Mouse (Mus musculus) intestine, embryonic 14.5 days (tissue): Measurements from ENCODE around the gene Aloxe3. TPM values are rescaled to one million over a fixed set of nuclear protein-coding genes. Genes with fewer than 3 reads are reported as not detected.
A peak's percentile ranks its signal among the peaks of the same experiment; 100 is the strongest.

Experiments
- ATAC-seq: fragments of 200-750 bp; cut with Nextera tagmentation; replicated peaks from 2 replicates; pipeline ENCODE4 v1.8.0; 2017; ENCODE audit warnings: low read depth, moderate number of reproducible peaks, moderate TSS enrichment, moderate library complexity; ENCODE audit not compliant: low FRiP score, low TSS enrichment
- DNase-seq: peaks from one replicate; pipeline ENCODE4 v3.0.0-alpha.2; 2018; ENCODE audit warnings: low spot score
- H3K27ac ChIP-seq: fragments of 300-500 bp; sonication (generic); 2 replicates; pipeline ENCODE4 v1.5.1; 2014; ENCODE audit warnings: low read depth, mild to moderate bottlenecking, control low read depth
- H3K27me3 ChIP-seq: fragments of 300-500 bp; sonication (generic); replicated peaks from 2 replicates; pipeline ENCODE4 v1.6.1; 2014; ENCODE audit warnings: low read length, control low read depth; ENCODE audit not compliant: control insufficient read depth, insufficient read depth
- H3K36me3 ChIP-seq: fragments of 300-500 bp; sonication (generic); 2 replicates; pipeline ENCODE4 v1.6.1; 2014; ENCODE audit warnings: low read length, control low read depth; ENCODE audit not compliant: control insufficient read depth, insufficient read depth
- H3K4me1 ChIP-seq: fragments of 300-500 bp; sonication (generic); replicated peaks from 2 replicates; pipeline ENCODE4 v1.6.1; 2014; ENCODE audit warnings: low read length, control low read depth, mixed read lengths; ENCODE audit not compliant: control insufficient read depth, insufficient read depth
- H3K4me2 ChIP-seq: fragments of 300-500 bp; sonication (generic); 2 replicates; pipeline ENCODE4 v1.6.1; 2014; ENCODE audit warnings: low read length
- H3K4me3 ChIP-seq: fragments of 300-500 bp; sonication (generic); 2 replicates; pipeline ENCODE4 v1.5.1; 2014; ENCODE audit warnings: low read depth, low read length, control low read depth, mixed read lengths
- H3K9ac ChIP-seq: fragments of 300-500 bp; sonication (generic); 2 replicates; pipeline ENCODE4 v1.6.1; 2014; ENCODE audit warnings: mild to moderate bottlenecking, low read length
- H3K9me3 ChIP-seq: fragments of 300-500 bp; sonication (generic); 2 replicates; pipeline ENCODE4 v1.6.1; 2016; ENCODE audit warnings: low read length, control low read depth; ENCODE audit not compliant: control insufficient read depth
- whole genome bisulfite sequencing: fragments of 180-500 bp; shearing (Covaris S2); extraction: QIAGEN DNeasy Blood & Tissue Kit; methylation state at CpG from one replicate; pipeline ENCODE4 v1.1.7; 2014; 5-methylcytosine and 5-hydroxymethylcytosine counted together
- polyA plus RNA-seq: library from polyadenylated mRNA; unstranded; fragments of >200 nt; fragmentation: Nextera tagmentation; extraction: Ambion mirVana; gene quantifications from 2 replicates; pipeline ENCODE4 v1.2.1, GENCODE M21; 2014

Aloxe3 gene
- polyA plus RNA-seq, 1 experiment from 2014 or later: 0.18 TPM

DNA sequence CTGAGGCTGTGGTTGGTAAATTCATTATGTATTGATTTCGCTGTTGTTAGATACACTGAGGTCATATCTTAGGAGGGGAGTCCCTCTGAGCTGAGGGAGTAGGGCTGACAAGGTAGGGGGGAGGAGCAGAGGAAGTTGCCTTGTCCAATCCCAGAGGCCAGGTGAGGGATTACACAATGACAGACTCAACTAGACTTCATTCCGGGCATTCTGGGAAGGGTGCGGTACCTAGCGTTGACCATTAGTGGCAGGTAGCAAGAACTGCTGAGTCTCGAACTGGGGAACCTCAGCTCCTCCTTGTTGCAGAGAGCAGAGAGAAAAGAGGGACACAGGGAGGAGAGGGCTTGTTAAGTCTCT is 7.8 kb downstream of the Aloxe3 start:
- 17% methylated on average over 5 of the region's 5 CpGs for WGBS
- DNase-seq (no peak), ATAC-seq (peak; percentile 32)
- Histone ChIP-seq H3K4me1 (0 out of 2 replicates have a peak, but pooled peaks cover 4% of the 10 kb centered on the region), H3K9me3 (no peaks in the 10 kb centered on the region), H3K4me3 (peak overlapping the region; percentile 45), H3K27me3 (no peaks in the 10 kb centered on the region), H3K36me3 (no peaks in the 10 kb centered on the region), H3K27ac (no peak overlapping the region), H3K9ac (peak overlapping the region; percentile 37; the same call in 1 of the 2 replicates), H3K4me2 (peak overlapping the region; percentile 82)

DNA sequence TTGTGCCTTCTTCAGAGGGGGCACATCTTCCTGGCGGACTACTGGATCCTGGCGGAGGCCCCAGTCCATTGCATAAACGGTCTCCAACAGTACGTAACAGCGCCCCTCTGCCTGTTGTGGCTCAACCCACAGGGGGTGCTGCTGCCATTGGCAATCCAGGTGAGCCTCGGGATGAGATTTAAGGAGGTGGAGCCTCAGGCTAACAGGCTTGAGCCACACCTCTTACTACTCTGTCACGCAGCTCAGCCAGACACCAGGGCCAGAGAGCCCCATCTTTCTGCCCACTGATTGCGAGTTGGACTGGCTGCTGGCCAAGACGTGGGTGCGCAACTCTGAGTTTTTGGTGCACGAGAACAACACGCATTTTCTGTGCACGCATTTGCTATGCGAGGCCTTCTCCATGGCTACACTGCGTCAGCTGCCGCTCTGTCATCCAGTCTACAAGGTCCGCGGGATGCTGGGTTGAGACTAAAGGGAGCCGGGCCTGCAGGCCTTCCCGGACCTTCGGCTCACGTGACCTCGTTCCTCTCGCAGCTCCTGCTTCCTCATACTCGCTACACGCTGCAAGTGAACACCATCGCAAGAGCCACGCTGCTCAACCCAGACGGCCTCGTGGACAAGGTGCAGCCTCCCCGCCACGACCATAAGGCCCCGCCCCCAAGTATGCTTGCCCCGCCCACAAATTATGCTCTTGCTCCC is 8.4 kb downstream of the Aloxe3 start:
- H3K27me3 ChIP-seq: no peaks in the 10 kb centered on the region
- no peaks in the 10 kb centered on the region for H3K36me3 ChIP-seq
- no peaks in the 10 kb centered on the region for H3K9me3 ChIP-seq
- peak; percentile 86 for ATAC-seq
- peak overlapping the region; percentile 82 for H3K4me2 ChIP-seq
- DNase-seq: peak; percentile 83
- H3K27ac ChIP-seq: peak overlapping the region; percentile 14; the same call in 1 of the 2 replicates
- 2% methylated on average over 34 of the region's 34 CpGs for WGBS
- peak overlapping the region; percentile 37 for H3K9ac ChIP-seq
- peak overlapping the region; percentile 45 for H3K4me3 ChIP-seq
- 0 out of 2 replicates have a peak, but pooled peaks cover 4% of the 10 kb centered on the region for H3K4me1 ChIP-seq

DNA sequence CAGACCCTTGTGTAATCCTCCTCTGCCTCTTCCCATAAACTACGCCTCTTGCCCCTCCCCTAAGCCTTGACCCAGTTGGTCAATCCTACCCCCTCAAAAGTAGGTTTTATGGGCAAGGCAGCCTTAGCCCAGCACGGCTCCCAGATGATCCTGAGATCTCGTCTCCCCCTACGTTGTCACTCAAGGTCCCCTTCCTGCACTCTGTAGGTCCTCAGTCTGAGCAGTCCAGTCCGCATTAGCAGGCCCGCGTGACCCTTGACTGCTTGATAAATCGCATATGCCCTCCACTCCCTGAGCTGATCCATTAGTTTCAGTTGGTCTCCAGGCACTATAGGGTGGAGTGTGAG is 8.9 kb downstream of the Aloxe3 start:
- Histone ChIP-seq H3K36me3 (no peaks in the 10 kb centered on the region), H3K9me3 (no peaks in the 10 kb centered on the region), H3K9ac (peak overlapping the region; percentile 37; the same call in 1 of the 2 replicates), H3K27ac (no peak overlapping the region), H3K4me1 (0 out of 2 replicates have a peak, but pooled peaks cover 4% of the 10 kb centered on the region), H3K4me3 (peak overlapping the region; percentile 45), H3K27me3 (no peaks in the 10 kb centered on the region), H3K4me2 (peak overlapping the region; percentile 82)
- ATAC-seq (peak; percentile 50), DNase-seq (no peak)
- 25% methylated on average over 8 of the region's 8 CpGs for WGBS

DNA sequence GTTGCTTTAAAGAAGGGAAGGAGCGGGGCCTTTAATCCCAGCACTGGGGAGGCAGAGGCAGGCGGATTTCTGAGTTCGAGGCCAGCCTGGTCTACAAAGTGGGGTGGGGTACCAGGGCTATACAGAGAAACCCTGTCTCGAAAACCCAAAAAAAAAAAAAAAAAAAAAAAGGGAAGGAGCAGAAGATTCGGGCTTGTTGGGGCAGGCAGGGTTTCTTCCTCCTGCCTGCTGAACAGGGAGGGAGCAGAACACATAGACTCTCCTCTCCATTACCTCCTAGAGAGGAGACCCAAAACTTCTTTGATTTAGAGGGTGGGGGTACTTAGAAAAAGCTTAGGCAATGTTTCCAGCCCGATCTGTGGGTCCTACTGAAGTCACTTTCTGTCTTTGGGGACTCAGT is 9.7 kb downstream of the Aloxe3 start:
- DNase-seq: no peak
- WGBS: 90% methylated on average over 6 of the region's 6 CpGs
- ATAC-seq: no peak
- Histone ChIP-seq H3K9me3 (no peaks in the 10 kb centered on the region), H3K27ac (no peak overlapping the region), H3K4me3 (no peak overlapping the region), H3K4me2 (no peak overlapping the region), H3K4me1 (0 out of 2 replicates have a peak, but pooled peaks cover 4% of the 10 kb centered on the region), H3K27me3 (no peaks in the 10 kb centered on the region), H3K9ac (no peak overlapping the region), H3K36me3 (no peaks in the 10 kb centered on the region)

DNA sequence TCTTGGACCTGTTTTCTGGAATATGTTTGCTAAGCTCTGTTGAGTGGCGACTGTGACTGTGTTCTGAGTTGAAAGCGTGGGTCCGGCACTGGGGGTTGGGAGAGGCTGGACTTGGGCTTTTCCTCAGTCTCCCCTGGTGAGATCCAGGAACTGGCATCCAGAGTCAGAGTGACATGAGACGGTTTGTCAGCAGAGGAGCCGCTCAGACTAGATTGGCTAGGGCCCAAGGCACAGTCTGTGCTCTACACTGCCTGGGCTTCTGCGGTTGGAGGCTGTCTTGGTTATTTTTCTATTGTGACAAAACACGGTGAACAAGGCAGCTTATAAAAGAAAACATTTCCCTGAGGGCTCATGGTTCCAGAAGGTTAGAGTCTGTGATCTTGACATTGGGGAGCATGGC is 21.9 kb downstream of the Aloxe3 start:
- H3K27me3 ChIP-seq: no peaks in the 10 kb centered on the region
- ATAC-seq: no peak
- no peak for DNase-seq
- no peak overlapping the region for H3K9ac ChIP-seq
- no peak overlapping the region for H3K27ac ChIP-seq
- 0 out of 2 replicates have a peak, but pooled peaks cover 4% of the 10 kb centered on the region for H3K4me1 ChIP-seq
- H3K4me3 ChIP-seq: no peak overlapping the region
- WGBS: 81% methylated on average over 7 of the region's 7 CpGs
- H3K36me3 ChIP-seq: no peaks in the 10 kb centered on the region
- no peaks in the 10 kb centered on the region for H3K9me3 ChIP-seq
- no peak overlapping the region for H3K4me2 ChIP-seq

DNA sequence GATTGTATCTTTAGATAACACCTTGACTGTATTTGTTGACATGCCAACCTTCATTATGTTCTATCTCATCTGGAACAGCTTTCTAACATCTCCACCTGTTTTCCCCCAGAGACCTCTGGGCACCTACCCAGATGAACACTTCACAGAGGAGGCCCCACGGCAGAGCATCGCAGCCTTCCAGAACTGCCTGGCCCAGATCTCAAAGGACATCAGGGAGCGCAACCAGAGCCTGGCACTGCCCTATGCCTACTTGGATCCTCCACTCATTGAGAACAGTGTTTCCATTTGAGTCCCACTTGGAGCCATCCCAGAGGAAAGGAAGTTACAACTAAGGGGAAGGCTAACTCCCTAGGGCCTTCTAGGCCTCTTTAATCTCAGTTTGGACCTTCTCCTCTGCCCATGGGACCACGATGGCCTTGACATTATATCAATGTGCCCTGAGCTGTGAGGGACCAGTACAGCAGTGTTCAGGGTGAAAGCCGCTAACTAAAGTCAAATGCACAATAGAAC is 22.8 kb downstream of the Aloxe3 start:
- Histone ChIP-seq H3K9me3 (no peaks in the 10 kb centered on the region), H3K4me3 (no peak overlapping the region), H3K27me3 (no peaks in the 10 kb centered on the region), H3K4me1 (0 out of 2 replicates have a peak, but pooled peaks cover 4% of the 10 kb centered on the region), H3K27ac (no peak overlapping the region), H3K4me2 (no peak overlapping the region), H3K36me3 (no peaks in the 10 kb centered on the region), H3K9ac (no peak overlapping the region)
- ATAC-seq (no peak), DNase-seq (no peak)
- WGBS: 91% methylated on average over 5 of the region's 5 CpGs

DNA sequence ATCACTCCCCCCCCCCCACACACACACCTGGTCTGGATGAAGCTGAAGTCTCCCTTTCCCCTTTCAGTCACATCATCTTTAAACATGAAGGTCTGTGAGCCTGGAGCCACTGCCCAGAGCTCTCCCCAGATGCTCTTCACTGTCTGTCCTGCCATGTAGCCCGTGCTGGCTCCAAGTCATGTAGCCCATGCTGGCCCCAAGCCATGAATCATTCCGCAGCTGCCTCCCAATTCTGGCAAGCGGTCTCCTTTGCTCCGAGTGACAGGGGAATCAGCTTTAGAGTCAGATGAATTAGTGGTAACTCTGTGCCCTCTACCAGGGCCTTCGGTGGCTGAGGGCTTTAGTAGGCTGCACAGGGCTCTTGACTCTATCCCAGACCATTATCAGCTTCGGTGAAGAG is 24.0 kb downstream of the Aloxe3 start:
- Histone ChIP-seq H3K4me2 (no peak overlapping the region), H3K4me1 (0 out of 2 replicates have a peak, but pooled peaks cover 4% of the 10 kb centered on the region), H3K9ac (no peak overlapping the region), H3K4me3 (no peak overlapping the region), H3K36me3 (no peaks in the 10 kb centered on the region), H3K27ac (no peak overlapping the region), H3K27me3 (no peaks in the 10 kb centered on the region), H3K9me3 (no peaks in the 10 kb centered on the region)
- WGBS: 75% methylated on average over 6 of the region's 6 CpGs
- no peak for DNase-seq
- no peak for ATAC-seq

DNA sequence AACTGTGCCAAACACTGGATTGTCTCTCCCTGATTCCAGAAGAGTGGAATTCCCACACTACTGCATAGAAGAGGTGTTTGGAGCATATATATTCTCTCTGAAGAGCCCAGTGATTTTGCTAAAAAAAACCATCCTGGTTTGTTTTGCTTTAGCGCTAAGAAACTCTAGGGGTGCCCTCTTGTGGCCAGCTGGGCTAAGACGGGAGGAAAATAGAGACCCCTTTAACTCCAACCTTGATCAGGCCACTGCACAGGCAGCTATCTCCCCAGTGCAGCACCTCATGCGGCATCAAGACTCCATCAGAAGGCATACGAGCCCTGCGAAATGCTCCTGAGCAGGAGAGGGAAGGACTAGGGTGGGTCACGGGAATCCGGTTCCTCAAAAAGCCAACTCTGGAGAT is 24.7 kb downstream of the Aloxe3 start:
- WGBS: 5% methylated on average over 7 of the region's 7 CpGs
- Histone ChIP-seq H3K36me3 (no peaks in the 10 kb centered on the region), H3K4me2 (peak overlapping the region; percentile 44), H3K27me3 (peaks cover 4% of the 10 kb centered on the region; the same call in 1 of the 2 replicates), H3K27ac (no peak overlapping the region), H3K9me3 (no peaks in the 10 kb centered on the region), H3K4me1 (0 out of 2 replicates have a peak, but pooled peaks cover 4% of the 10 kb centered on the region), H3K9ac (peak overlapping the region; percentile 25; the same call in 1 of the 2 replicates), H3K4me3 (peak overlapping the region; percentile 20)
- ATAC-seq: no peak
- peak; percentile 82 for DNase-seq
